Mouse (Mus musculus): ENCODE measurements around the gene Itm2b.

Gene Itm2b

DNA sequence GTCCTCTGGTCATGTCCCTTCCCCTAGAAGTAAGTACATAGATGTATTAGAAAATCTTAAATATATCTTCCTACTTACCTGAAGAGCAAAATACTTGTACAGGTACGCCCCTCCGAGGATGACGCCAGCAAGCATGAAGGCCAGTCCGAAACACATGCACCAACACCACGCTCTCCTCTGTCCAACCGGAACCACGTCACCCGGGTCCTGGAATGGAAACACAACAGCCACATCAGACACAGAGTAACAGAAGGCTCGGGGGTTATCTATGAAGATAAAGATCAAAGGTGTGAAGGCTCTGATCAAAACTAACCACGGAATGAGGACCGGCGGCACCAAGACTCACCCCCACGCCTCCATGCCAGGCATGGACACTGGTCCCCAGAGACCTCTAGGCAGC lies 16.9 kb downstream of the Itm2b start:
- Histone ChIP-seq H3K36me3 (ENCODE audit: control insufficient read depth, insufficient read depth, low read length, poor library complexity, severe bottlenecking) (peaks cover 23% of the 10 kb centered on the region), H3K27me3 (ENCODE audit: control insufficient read depth, insufficient read depth, low read length, poor library complexity, severe bottlenecking) (no peaks in the 10 kb centered on the region)
- DNase-seq (ENCODE audit: low read depth, low spot score), result no peak

- Histone ChIP-seq H3K27me3 (ENCODE audit: control insufficient read depth, insufficient read depth, low read length, poor library complexity, severe bottlenecking) (no peaks in the 10 kb centered on the region), H3K36me3 (ENCODE audit: control insufficient read depth, insufficient read depth, low read length, poor library complexity, severe bottlenecking) (peaks cover 31% of the 10 kb centered on the region)
- no peak for DNase-seq (ENCODE audit: low read depth, low spot score)
Observed at GRCm38 (mm10) chr14:73366278-73366677, 18.8 kb downstream of the Itm2b start.

DNA sequence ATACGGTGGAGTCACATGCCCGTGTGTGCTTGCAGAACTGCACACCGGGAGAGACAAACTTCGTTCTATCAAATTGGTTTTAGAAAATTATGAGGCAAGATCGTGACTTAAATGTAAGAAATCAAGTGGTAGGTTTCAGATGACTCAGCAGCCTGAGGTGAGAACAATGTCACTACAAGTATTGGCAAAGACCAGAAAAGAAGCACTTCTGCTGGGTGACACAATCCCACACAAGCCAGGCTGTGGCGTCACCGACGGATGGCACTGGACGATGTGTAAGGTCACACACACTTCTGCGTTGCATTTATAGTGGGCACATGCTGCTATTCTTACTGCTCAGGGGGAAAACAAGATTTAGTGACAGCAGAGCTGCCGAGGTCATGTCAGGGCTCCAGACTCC lies 21.3 kb downstream of the Itm2b start:
- H3K27me3 ChIP-seq (ENCODE audit: control insufficient read depth, insufficient read depth, low read length, poor library complexity, severe bottlenecking), result no peaks in the 10 kb centered on the region
- H3K36me3 ChIP-seq (ENCODE audit: control insufficient read depth, insufficient read depth, low read length, poor library complexity, severe bottlenecking), result peaks cover 44% of the 10 kb centered on the region
- DNase-seq (ENCODE audit: low read depth, low spot score), result no peak

DNA sequence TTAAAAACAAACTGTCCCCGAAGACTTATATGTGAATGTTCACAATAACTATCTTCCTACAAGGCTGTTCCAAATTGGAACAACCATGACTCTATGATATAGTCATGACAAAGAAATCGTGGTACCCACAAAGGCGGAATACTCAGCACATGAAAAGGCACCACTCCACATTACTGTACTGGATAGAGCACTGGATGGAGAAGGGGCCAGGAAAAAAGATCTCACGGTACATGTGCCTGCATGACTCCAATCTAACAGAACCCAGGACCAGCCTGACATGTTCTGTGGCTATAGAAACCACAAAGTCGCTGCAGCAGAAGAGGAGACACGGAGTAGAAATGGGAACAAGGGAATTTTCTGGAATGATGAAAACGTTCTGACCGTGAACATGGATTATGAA lies 30.4 kb downstream of the Itm2b start:
- Histone ChIP-seq H3K36me3 (ENCODE audit: control insufficient read depth, insufficient read depth, low read length, poor library complexity, severe bottlenecking) (peaks cover 17% of the 10 kb centered on the region), H3K27me3 (ENCODE audit: control insufficient read depth, insufficient read depth, low read length, poor library complexity, severe bottlenecking) (no peaks in the 10 kb centered on the region)
- DNase-seq (ENCODE audit: low read depth, low spot score), result no peak

- no peak for DNase-seq (ENCODE audit: low read depth, low spot score)
- peaks cover 1% of the 10 kb centered on the region; the same call in 1 of the 2 replicates for H3K36me3 ChIP-seq (ENCODE audit: control insufficient read depth, insufficient read depth, low read length, poor library complexity, severe bottlenecking)
- H3K27me3 ChIP-seq (ENCODE audit: control insufficient read depth, insufficient read depth, low read length, poor library complexity, severe bottlenecking), result no peaks in the 10 kb centered on the region
Observed at GRCm38 (mm10) chr14:73351118-73351517, 34.0 kb downstream of the Itm2b start.

- Histone ChIP-seq H3K27me3 (ENCODE audit: control insufficient read depth, insufficient read depth, low read length, poor library complexity, severe bottlenecking) (no peaks in the 10 kb centered on the region), H3K36me3 (ENCODE audit: control insufficient read depth, insufficient read depth, low read length, poor library complexity, severe bottlenecking) (0 out of 2 replicates have a peak, but pooled peaks cover 1% of the 10 kb centered on the region)
- DNase-seq (ENCODE audit: low read depth, low spot score), result no peak
Observed at GRCm38 (mm10) chr14:73350029-73350428, 35.1 kb downstream of the Itm2b start.

GRCm38 (mm10) chr14:73349061-73349670 lies 35.9 kb downstream of the Itm2b start:
- Histone ChIP-seq H3K36me3 (ENCODE audit: control insufficient read depth, insufficient read depth, low read length, poor library complexity, severe bottlenecking) (0 out of 2 replicates have a peak, but pooled peaks cover 1% of the 10 kb centered on the region), H3K27me3 (ENCODE audit: control insufficient read depth, insufficient read depth, low read length, poor library complexity, severe bottlenecking) (no peaks in the 10 kb centered on the region)
- no peak for DNase-seq (ENCODE audit: low read depth, low spot score)

DNA sequence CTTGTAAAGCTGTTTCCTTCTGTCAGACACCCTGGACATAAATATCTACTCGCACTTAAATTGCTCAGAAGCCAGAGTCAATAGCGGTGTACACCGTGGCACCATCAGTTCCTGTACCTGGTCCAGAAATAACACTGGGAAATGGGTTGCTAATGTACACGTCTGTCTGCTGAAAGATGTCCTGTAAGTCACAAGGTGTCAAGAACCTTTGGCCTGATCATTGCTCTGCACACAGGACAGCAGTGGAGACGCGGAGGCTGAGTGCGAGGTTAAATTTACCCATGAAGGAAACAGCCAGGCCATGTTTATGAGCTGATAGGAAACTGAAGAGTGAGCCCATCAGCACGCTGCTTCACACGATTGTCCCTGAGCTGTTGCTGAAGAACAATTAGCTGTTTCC lies 37.8 kb downstream of the Itm2b start:
- DNase-seq (ENCODE audit: low read depth, low spot score), result no peak
- Histone ChIP-seq H3K27me3 (ENCODE audit: control insufficient read depth, insufficient read depth, low read length, poor library complexity, severe bottlenecking) (no peaks in the 10 kb centered on the region), H3K36me3 (ENCODE audit: control insufficient read depth, insufficient read depth, low read length, poor library complexity, severe bottlenecking) (0 out of 2 replicates have a peak, but pooled peaks cover 1% of the 10 kb centered on the region)

GRCm38 (mm10) chr14:73345614-73346013 lies 39.5 kb downstream of the Itm2b start:
- DNase-seq (ENCODE audit: low read depth, low spot score), result peak; percentile 39
- no peaks in the 10 kb centered on the region for H3K27me3 ChIP-seq (ENCODE audit: control insufficient read depth, insufficient read depth, low read length, poor library complexity, severe bottlenecking)
- 0 out of 2 replicates have a peak, but pooled peaks cover under 1% of the 10 kb centered on the region for H3K36me3 ChIP-seq (ENCODE audit: control insufficient read depth, insufficient read depth, low read length, poor library complexity, severe bottlenecking)

- peak; percentile 51 for DNase-seq (ENCODE audit: low read depth, low spot score)
- Histone ChIP-seq H3K27me3 (ENCODE audit: control insufficient read depth, insufficient read depth, low read length, poor library complexity, severe bottlenecking) (no peaks in the 10 kb centered on the region), H3K36me3 (ENCODE audit: control insufficient read depth, insufficient read depth, low read length, poor library complexity, severe bottlenecking) (no peaks in the 10 kb centered on the region)
Observed at GRCm38 (mm10) chr14:73340051-73340755, 44.9 kb downstream of the Itm2b start.

DNA sequence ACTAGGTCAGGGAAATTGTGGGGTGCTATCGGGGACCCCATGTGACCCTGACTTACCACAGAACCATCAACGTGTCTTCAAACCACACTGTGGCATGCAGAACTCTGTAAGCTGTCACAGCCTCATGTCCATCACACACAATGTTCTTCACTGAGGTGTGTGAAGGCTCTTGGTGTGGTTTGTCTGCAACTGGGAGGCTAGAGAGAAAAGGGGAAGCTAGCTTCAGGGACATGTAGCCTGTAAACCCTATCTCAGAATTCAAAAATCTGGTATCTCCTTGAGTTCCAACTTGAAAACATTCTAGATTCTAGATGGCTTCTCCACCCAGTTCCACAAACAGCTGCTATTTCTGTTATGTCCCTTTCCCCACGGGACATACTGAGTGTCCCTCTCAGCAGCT lies 45.5 kb downstream of the Itm2b start:
- H3K36me3 ChIP-seq (ENCODE audit: control insufficient read depth, insufficient read depth, low read length, poor library complexity, severe bottlenecking), result no peaks in the 10 kb centered on the region
- no peaks in the 10 kb centered on the region for H3K27me3 ChIP-seq (ENCODE audit: control insufficient read depth, insufficient read depth, low read length, poor library complexity, severe bottlenecking)
- DNase-seq (ENCODE audit: low read depth, low spot score), result peak; percentile 73

DNA sequence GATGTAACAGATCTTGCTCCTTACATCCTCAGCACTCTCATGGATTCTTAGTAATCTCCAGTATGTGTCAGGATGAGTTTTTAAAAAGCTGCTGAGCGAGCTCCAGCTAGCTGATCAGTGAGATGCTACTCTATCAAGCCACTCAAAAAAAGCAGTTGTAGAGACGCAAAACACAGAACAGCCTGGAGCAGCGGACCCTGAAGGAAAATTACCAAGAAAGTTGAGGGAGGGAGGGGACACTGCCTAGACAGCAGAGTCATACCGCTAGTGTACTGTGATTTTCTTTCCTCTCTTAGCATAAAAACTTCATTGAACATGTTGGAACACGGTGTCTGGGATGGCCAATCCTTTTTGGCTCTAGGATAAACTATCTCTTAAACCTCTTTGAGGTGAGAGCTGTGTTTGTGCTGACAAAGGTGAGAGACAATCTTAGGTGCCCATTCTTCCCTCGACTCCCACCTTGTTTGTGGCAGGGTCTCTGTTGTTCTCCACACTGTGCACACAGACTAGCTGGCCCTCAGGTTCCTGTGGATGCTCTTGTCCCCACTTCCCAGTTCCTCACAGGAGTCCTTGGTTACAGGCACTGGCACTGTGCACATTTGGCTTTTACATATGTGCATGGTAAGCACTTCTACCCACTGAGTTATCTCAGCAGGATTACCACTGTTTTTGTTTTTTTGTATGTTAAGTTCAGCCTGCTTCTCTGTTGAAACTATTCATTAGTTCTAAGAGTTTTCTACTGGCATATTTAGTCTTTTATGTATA lies 48.6 kb downstream of the Itm2b start:
- H3K27me3 ChIP-seq (ENCODE audit: control insufficient read depth, insufficient read depth, low read length, poor library complexity, severe bottlenecking), result no peaks in the 10 kb centered on the region
- peak; percentile 61 for DNase-seq (ENCODE audit: low read depth, low spot score)
- H3K36me3 ChIP-seq (ENCODE audit: control insufficient read depth, insufficient read depth, low read length, poor library complexity, severe bottlenecking), result no peaks in the 10 kb centered on the region

GRCm38 (mm10) chr14:73334926-73335805 lies 49.9 kb downstream of the Itm2b start:
- Histone ChIP-seq H3K27me3 (ENCODE audit: control insufficient read depth, insufficient read depth, low read length, poor library complexity, severe bottlenecking) (no peaks in the 10 kb centered on the region), H3K36me3 (ENCODE audit: control insufficient read depth, insufficient read depth, low read length, poor library complexity, severe bottlenecking) (no peaks in the 10 kb centered on the region)
- DNase-seq (ENCODE audit: low read depth, low spot score), result peak; percentile 59

GRCm38 (mm10) chr14:73333880-73334279 lies 51.2 kb downstream of the Itm2b start:
- H3K27me3 ChIP-seq (ENCODE audit: control insufficient read depth, insufficient read depth, low read length, poor library complexity, severe bottlenecking), result no peaks in the 10 kb centered on the region
- no peaks in the 10 kb centered on the region for H3K36me3 ChIP-seq (ENCODE audit: control insufficient read depth, insufficient read depth, low read length, poor library complexity, severe bottlenecking)
- DNase-seq (ENCODE audit: low read depth, low spot score), result peak; percentile 88
